Mouse (Mus musculus) cortical plate, adult 2 months (tissue): ENCODE measurements around the gene Acsbg1. TPM values are rescaled to one million over a fixed set of nuclear protein-coding genes. Genes with fewer than 3 reads are reported as not detected.
"Not testable (repeated sequence)": the region's sequence is repeated elsewhere in the genome, so short reads cannot be mapped to it uniquely, and the experiment has no call there.

Source experiments
- H3K27ac ChIP-seq: fragments of 200-500 bp; 2 replicates; pipeline ENCODE4 v1.5.1; 2012; ENCODE audit warnings: low read length, control low read depth, inconsistent platforms; ENCODE audit not compliant: insufficient read depth
- H3K4me1 ChIP-seq: fragments of 200-500 bp; 2 replicates; pipeline ENCODE4 v1.6.1; 2011; ENCODE audit warnings: low read length; ENCODE audit not compliant: control insufficient read depth, insufficient read depth
- H3K4me3 ChIP-seq: fragments of 200-500 bp; 2 replicates; pipeline ENCODE4 v1.5.1; 2011; ENCODE audit warnings: mild to moderate bottlenecking, low read length, control low read depth; ENCODE audit not compliant: insufficient read depth
- CTCF ChIP-seq: fragments of 200-500 bp; IDR thresholded peaks from 2 replicates; pipeline ENCODE4 v1.5.1; 2011; ENCODE audit warnings: mild to moderate bottlenecking, control low read depth, low read length; ENCODE audit not compliant: insufficient read depth; ENCODE audit errors: extremely low read depth
- POLR2A ChIP-seq: fragments of 200-500 bp; IDR thresholded peaks from 2 replicates; pipeline ENCODE4 v1.6.1; 2011; ENCODE audit warnings: mild to moderate bottlenecking, low read length, control low read depth; ENCODE audit not compliant: insufficient read depth; ENCODE audit errors: extremely low read depth
- polyA plus RNA-seq: library from polyadenylated mRNA; depleted of rRNA; stranded (reverse); fragments of >200 nt; gene quantifications from 2 replicates; pipeline ENCODE4 v1.2.3, GENCODE M21; 2012

Acsbg1 gene
- polyA plus RNA-seq, 1 experiment: 193 TPM

DNA sequence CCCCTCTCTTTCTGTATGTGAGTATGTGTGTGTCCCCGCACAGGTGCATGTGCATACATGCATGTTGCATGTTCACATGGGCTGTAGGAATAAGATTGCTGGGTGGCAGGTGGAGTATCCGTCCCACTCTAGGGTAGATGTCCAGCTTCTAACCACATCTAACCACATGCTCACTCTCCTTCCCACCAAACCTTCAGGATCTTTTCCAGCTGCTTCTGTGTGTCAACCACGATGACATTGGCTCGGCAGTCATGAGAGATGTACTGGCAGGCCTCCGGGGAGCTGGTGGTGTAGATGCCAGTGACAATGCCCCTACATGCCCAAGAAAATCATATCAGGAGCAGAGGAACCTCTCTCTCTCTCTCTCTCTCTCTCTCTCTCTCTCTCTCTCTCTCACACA is 34.4 kb downstream of the Acsbg1 start:
- TF ChIP-seq CTCF: no peak
- Histone ChIP-seq H3K4me1 (no peaks in the 10 kb centered on the region), H3K27ac (no peak overlapping the region), H3K4me3 (no peak overlapping the region)

DNA sequence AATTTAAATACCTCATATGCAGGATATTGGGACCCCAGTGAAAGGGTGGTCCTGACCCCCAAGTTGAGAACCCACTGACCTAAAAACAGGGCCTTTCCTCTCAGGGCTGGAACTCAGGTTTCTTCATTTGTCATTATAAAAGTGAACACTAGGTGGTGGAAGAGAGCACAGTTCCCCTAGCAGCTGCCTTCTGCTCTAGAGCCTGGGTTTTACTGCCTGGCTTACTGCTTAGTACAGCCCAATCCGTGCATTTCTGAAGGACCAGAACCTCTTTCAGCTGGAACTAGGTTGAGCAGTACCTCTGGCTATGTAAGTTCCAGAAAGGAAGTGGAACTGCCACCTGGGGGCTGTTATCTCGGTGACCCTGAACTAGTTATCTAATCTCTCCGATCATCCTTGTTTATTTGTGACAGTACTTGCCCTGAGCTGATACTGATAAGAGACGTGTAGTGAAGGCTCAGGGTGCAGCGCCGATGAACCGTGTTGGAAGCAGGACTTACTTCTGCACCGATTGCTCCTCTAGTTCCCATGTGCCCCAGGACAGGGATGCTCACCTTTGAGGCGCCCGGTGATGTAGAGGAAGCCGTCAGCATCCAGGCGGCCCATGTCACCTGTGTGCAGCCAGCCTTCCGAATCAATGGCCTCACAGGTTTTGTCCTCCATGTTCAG is 47.4 kb downstream of the Acsbg1 start:
- TF ChIP-seq POLR2A (no peak), CTCF (peak; percentile 64)
- Histone ChIP-seq H3K4me1 (no peaks in the 10 kb centered on the region), H3K27ac (no peak overlapping the region), H3K4me3 (no peak overlapping the region)

DNA sequence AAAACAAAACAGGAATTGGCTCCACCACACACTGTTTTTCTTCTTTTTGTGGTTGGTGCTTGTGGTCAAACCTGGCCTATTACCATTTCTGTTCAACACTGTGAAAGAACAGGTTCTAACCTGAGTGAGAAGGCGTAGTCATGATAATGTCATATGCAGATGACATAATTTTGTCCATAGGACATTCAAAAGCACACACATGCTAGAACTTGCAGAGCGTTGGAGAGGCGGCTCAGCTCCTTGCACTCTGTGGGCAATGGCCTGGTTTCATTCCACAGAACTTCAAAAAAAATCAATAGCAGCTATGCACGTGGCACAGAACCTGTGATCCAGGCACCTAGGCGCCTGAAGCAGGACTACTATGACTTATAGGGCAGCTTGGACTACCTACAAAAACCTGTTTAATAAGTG is 48.9 kb downstream of the Acsbg1 start:
- H3K4me3 ChIP-seq: no peak overlapping the region
- TF ChIP-seq CTCF: no peak
- no peak for TF ChIP-seq POLR2A
- no peaks in the 10 kb centered on the region for H3K4me1 ChIP-seq
- no peak overlapping the region for H3K27ac ChIP-seq

DNA sequence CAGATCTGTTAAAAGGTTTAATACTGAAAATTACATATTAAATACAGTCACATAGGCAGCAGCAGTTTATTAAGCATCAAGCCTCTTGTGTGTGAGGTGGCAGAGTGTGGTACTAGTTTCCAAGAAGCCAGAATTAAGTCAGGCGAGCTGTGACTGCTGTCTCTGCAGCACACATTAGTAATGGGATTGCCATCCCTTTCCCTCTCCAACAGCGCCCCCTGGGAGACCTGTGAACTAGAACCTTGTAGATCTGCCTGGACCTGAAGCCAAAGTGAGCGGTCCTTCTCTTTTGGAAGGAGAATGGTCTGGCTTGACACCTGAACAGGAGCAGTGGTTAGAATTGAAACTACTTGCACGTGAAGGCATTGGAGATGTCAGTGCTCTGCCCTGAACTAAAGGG is 56.8 kb downstream of the Acsbg1 start:
- TF ChIP-seq POLR2A (no peak), CTCF (peak; percentile 53)

DNA sequence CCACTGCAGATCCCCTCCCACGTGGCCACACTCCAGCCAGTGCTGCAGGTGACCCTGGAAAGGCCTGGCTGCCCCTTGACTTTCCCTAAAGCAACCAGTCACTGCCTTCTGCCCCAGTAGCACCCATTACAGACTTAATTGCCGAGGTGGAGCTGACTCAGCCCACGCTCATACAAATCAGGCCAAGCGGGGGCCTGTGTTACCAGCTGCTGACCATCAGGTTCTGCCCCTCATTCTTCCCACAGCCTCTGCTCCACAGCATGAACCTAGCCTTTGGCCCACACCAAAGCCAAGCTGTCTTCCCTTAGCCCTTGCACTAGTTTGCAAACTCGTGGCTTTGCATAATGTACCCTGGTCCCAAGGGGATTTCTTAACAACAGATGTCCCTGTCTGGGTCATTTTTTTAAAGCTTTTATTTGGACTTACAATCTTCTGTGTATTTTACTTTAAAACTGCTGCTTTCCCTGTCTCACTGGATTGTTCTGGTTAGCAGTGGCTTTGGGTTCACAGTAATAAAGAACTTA is 57.5 kb downstream of the Acsbg1 start:
- Histone ChIP-seq H3K4me1 (peaks cover 2% of the 10 kb centered on the region; the same call in 1 of the 2 replicates), H3K27ac (no peak overlapping the region), H3K4me3 (no peak overlapping the region)
- TF ChIP-seq CTCF (no peak), POLR2A (no peak)

More for the DNA sequence above, 56.8 kb downstream of the Acsbg1 start:
- Histone ChIP-seq H3K4me3 (no peak overlapping the region), H3K27ac (no peak overlapping the region), H3K4me1 (peaks cover 2% of the 10 kb centered on the region; the same call in 1 of the 2 replicates)

DNA sequence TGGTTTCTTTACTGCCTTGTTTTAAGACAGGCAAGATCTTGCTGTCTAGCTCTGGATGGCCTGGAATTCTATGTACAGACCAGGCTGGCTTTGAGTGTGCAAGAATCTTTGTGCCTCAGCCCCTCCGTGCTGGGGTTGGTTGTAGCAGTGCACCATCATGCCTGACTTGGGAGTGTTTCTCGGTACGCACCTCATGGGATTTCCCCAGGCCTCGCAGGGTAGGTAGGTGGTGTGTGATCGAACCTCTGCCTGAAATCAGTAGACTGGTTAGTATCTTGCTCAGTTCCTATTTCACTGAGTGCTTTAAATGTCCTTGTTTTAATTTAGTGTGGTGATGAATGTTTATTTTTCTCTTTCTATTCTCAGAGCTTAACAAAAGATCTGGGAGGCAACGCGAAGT is 58.8 kb downstream of the Acsbg1 start:
- Histone ChIP-seq H3K27ac (no peak overlapping the region), H3K4me3 (no peak overlapping the region), H3K4me1 (peaks cover 2% of the 10 kb centered on the region; the same call in 1 of the 2 replicates)
- TF ChIP-seq CTCF (no peak), POLR2A (no peak)

DNA sequence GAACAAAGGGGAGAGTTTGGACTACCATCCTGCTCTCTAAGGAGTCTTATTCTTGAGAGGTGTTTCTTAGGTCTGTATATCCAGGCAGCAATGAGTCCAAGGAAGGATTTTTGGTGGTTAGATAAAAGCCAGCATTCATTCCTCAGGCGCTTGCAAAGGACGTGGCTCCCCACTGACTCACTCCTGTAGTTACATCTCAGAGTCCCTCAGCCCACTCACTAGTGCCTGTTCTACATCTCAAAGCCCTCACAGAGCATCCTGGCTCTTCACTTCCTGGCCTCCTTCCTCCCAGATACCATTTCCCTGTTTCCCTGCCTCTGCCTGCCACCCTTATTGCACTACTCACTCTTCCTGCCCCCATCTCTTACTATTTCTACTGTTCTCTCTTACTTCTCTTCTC is 59.3 kb downstream of the Acsbg1 start:
- no peak overlapping the region for H3K4me3 ChIP-seq
- TF ChIP-seq POLR2A (no peak), CTCF (no peak)
- H3K4me1 ChIP-seq: peaks cover 2% of the 10 kb centered on the region; the same call in 1 of the 2 replicates
- no peak overlapping the region for H3K27ac ChIP-seq

DNA sequence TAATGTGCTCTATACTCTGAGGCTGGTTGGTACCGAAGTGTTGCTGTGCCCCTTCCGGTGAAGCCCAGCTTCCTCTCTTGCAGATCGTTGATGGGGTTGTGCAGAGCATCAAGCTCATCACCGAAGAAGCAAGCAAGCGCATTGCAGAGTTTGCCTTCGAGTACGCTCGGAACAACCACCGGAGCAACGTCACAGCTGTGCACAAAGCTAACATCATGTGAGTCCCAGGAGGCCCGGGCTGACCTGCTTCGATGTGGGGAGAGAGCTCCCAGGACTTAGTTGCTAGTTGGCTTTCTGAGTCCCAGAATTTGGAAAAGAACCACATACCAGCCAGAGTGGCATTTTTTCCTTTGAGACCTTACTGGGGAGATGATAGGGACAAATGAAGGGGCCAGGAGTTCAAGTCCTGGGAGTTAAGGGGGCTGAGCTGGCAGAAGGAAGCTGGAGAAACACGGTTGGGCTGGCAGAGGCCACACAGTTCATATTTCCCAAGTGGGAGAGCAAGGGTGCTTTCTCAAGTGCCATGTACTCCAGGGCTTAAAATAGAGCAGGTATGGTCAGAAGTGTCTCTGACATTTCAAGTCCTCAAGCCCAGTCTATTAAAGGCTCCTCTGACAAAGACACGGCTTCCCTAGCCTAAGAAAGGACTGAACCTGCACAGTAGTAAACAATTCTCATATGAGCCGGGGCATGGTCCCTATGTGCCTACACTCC is 64.8 kb downstream of the Acsbg1 start:
- no peak overlapping the region for H3K27ac ChIP-seq
- no peak for TF ChIP-seq CTCF
- no peak for TF ChIP-seq POLR2A
- no peaks in the 10 kb centered on the region for H3K4me1 ChIP-seq
- no peak overlapping the region for H3K4me3 ChIP-seq

DNA sequence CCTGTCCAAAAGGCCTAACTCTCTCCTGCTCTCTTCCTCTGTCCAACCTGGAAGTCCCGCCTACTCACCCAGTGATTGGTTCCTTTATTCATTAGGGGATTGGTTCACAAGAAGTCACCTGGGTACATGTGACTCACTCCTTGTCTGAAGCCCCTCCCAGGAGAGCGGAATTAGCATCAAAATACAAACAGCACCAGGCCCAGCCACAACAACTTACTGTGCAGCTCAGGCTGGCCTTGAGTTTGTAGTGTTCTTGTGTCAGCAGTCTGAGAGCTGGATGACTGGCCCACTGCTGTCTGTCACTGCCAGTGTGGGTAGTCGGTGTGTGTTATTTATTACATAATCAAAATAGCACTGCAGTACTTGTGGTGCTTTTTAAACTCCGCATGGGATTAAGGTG is 68.0 kb downstream of the Acsbg1 start:
- not testable (repeated sequence) for H3K4me3 ChIP-seq, H3K4me1 ChIP-seq, H3K27ac ChIP-seq

DNA sequence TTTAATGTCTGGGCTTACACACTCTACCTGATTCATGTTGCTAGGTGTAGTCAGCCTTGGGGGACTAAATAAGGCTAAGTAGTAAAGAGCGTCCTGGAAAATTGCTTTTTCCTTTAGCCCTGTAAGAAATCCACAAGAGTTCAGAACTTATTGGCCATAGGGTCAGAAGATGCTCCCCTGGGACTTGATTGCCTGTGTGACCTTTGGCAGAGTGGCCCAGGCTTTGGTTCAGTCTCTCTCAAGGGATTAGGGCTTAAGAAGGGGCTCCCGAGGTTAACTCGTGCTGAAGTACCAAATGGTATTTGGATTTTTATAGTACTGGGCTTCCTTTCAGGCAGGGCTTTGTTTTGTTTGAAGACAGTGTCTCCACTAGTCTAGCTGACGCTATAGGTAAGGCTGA is 73.8 kb downstream of the Acsbg1 start:
- H3K4me1 ChIP-seq: peaks cover 8% of the 10 kb centered on the region
- H3K27ac ChIP-seq: no peak overlapping the region
- peak overlapping the region; percentile 69; the same call in 1 of the 2 replicates for H3K4me3 ChIP-seq
- no peak for TF ChIP-seq CTCF
- no peak for TF ChIP-seq POLR2A
